Mouse (Mus musculus) heart, adult 2 months (tissue): ENCODE measurements at regions not wholly inside any gene's neighbourhood (a gene's known extent, or its start where the extent isn't known, plus 50 kb on each side); places are given as distances from the start of the nearest gene placed in this dataset.

Source experiments
- CTCF ChIP-seq: fragments of 200-600 bp; IDR thresholded peaks from 2 replicates; pipeline ENCODE4 v1.8.1; 2022; ENCODE audit warnings: antibody characterized with exemption, mild to moderate bottlenecking, moderate library complexity
- POLR2A ChIP-seq: fragments of 200-500 bp; IDR thresholded peaks from 2 replicates; pipeline ENCODE4 v1.6.1; 2011; ENCODE audit warnings: mild to moderate bottlenecking, low read depth, low read length, control low read depth; ENCODE audit not compliant: insufficient read depth

GRCm38 (mm10) chr11:56166849-56167248 lies 126.0 kb upstream of the Nmur2 start:
- TF ChIP-seq CTCF: no peak
- no peak for TF ChIP-seq POLR2A
